Mouse (Mus musculus): ENCODE data around the gene Kctd21.

GRCm38 (mm10) chr7:97349438-97349837 is 17.3 kb downstream of the Kctd21 start:
- TF ChIP-seq EP300 (IDR thresholded peaks at IDR 0.05) (no peak), CTCF (IDR thresholded peaks at IDR 0.05) (no peak)
